Mouse (Mus musculus) megakaryocyte, embryonic 14.5 days (primary cell): Measurements from ENCODE around the gene Cd37.

ENCODE experiments used
- FLI1 ChIP-seq: IDR thresholded peaks from 2 replicates; pipeline ENCODE4 v1.6.1; 2012; ENCODE audit warnings: low read length, inconsistent platforms, mixed read lengths
- GATA1 ChIP-seq: IDR thresholded peaks from 3 replicates; pipeline ENCODE4 v1.6.1; 2012; ENCODE audit warnings: mixed read lengths, low read length, inconsistent platforms, borderline replicate concordance

- no peak for TF ChIP-seq FLI1
- TF ChIP-seq GATA1, result no peak
Observed at GRCm38 (mm10) chr7:45228548-45228947, 10.4 kb downstream of the Cd37 start.
